Mouse (Mus musculus) E14TG2a.4 (cell line): Measurements from ENCODE around the gene Tmem63a.

ENCODE experiments used
- CTCF ChIP-seq: conservative IDR thresholded peaks from 2 replicates; pipeline ENCODE4 v1.5.1; 2014; ENCODE audit warnings: low read length
- POU5F1 ChIP-seq: IDR thresholded peaks from 2 replicates; pipeline ENCODE4 v1.6.1; 2014; ENCODE audit warnings: low read length, borderline replicate concordance

DNA sequence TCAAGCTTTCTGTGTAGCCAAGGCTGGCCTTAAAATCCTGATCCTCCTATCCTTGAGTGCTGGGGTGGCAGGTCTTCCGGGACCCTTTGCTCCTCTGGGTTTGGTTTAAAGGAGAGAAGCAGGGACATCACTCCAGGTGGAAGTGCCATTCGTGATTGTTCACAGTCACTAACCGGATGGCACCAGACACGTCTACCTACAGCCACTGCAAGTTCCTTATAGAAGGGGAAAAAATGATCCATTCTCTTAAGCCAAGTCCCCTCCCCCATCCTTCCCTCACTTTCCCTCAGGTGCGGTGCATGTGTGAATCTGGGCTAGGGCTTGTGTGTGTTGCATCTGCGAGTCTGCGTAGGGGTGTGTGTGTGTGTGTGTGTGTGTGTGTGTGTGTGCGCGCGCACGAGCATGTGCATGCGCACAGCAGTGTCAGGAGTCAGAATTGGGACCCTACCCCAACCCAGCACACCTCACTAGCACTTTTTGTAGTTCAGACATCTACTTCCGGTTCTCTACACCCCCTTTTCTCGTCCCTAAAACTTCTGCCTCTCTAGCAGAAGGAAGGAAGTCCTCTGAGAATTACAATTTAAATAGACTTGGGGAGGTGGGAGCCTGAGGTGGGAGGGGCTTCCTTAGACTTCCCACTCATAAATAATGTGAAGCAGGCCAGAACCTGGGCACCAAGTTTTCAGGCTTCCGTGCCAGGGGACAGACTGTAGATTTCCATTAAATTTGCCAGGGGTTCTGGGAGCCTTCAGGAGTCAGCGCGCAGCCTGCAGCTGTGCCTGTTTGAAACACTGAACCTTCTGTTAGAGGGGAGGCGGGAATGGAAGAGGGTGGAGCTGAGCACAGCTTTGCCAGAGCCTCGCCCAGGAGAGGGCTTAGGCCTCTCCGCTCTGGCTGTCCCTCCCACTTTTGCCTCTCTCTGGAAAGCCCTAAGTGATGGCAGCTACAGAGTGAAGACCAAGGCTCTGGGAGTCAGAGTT is 3.1 kb downstream of the Tmem63a start:
- TF ChIP-seq POU5F1 (no peak), CTCF (no peak)
